Mouse (Mus musculus) erythroblast, embryonic 14.5 days (primary cell): ENCODE results near the gene Fxyd3.

Experiments used
- GATA1 ChIP-seq: IDR thresholded peaks from 2 replicates; pipeline ENCODE4 v1.6.1; 2012; ENCODE audit warnings: low read length, inconsistent platforms, mixed read lengths
- TAL1 ChIP-seq: IDR thresholded peaks from 3 replicates; pipeline ENCODE4 v1.6.1; 2012; ENCODE audit warnings: low read length, inconsistent platforms, mixed read lengths

DNA sequence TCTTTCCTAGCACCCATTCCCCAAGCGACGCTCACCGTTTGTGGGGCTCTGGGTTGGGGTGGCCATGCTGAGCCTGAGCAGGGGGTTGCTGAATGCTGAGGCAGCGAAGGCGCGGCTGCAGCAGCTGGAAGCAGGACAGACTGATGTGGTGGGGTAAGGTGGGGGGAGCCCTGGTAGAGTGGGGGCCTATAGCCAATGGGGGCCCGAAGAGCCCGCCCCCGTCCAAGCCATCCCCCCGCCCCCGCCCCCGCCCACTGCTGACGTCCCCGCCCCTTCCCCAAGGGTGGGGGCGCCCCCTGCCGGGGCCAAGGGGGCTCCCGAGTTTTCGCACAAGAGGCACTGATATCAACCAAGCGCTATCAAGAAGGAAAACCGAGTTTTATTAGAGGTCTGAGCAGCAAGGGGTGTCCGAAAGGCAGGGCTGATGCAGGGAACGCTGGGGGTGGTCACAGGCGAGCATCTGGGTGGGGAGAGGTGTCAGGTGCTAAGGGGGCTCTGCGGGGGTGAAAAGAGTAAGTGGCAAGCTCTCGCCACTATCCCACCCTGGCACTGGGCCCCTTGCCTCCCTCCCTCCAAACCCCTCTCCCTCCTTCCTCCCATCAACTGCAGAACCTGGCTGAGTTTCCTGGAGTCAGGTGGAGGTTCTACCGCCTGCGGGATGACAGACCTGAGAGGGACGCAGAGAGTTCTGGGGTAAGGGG lies 25.0 kb downstream of the Fxyd3 start, which contains the start of gene Fxyd7:
- TF ChIP-seq TAL1 (no peak), GATA1 (no peak)
